Mouse (Mus musculus) erythroblast, embryonic 14.5 days (primary cell): ENCODE data around the gene Pde3a.

ENCODE experiments used
- GATA1 ChIP-seq: IDR thresholded peaks from 2 replicates; pipeline ENCODE4 v1.6.1; 2012; ENCODE audit warnings: low read length, inconsistent platforms, mixed read lengths
- TAL1 ChIP-seq: IDR thresholded peaks from 3 replicates; pipeline ENCODE4 v1.6.1; 2012; ENCODE audit warnings: low read length, inconsistent platforms, mixed read lengths

GRCm38 (mm10) chr6:141428587-141428986 is 179.5 kb downstream of the Pde3a start:
- TF ChIP-seq GATA1, result no peak
- no peak for TF ChIP-seq TAL1
